Mouse (Mus musculus) forelimb bud, embryonic 11.5 days (tissue): ENCODE measurements around the gene Tapbp.
A peak's percentile ranks its signal among the peaks of the same experiment; 100 is the strongest.
"Not testable (repeated sequence)": the region's sequence is repeated elsewhere in the genome, so short reads cannot be mapped to it uniquely, and the experiment has no call there.

Experiments
- DNase-seq: peaks from one replicate; pipeline ENCODE4 v3.0.0-alpha.2; 2012; ENCODE audit warnings: low read depth, low spot score

The Tapbp gene

GRCm38 (mm10) chr17:33903911-33904651 is 11.6 kb upstream of the Tapbp start:
- DNase-seq, result not testable (repeated sequence)

DNA sequence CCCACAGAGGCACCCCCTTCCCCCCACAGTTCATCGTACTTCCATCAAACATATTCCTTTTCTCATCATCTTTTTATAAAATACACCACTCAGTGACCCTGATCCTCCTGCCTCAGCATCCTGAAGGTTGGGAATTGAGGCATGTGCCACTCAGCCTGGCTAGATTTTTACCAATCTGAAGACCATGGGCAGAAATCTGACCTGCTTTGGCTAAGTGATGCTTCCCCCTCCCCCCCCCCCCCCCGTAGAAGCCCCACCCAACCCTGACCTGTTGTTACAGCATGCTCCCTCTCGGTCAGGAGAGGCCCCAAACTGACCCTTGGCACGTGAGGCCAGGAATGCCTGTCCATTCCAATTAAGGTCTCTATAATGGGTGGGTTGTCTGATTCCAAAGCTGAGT is 10.9 kb upstream of the Tapbp start, which contains the start of gene Platr17:
Platr17 (plus strand) TSS at position 301 of the 400 bp plus-strand sequence.
- DNase-seq, result not testable (repeated sequence)

DNA sequence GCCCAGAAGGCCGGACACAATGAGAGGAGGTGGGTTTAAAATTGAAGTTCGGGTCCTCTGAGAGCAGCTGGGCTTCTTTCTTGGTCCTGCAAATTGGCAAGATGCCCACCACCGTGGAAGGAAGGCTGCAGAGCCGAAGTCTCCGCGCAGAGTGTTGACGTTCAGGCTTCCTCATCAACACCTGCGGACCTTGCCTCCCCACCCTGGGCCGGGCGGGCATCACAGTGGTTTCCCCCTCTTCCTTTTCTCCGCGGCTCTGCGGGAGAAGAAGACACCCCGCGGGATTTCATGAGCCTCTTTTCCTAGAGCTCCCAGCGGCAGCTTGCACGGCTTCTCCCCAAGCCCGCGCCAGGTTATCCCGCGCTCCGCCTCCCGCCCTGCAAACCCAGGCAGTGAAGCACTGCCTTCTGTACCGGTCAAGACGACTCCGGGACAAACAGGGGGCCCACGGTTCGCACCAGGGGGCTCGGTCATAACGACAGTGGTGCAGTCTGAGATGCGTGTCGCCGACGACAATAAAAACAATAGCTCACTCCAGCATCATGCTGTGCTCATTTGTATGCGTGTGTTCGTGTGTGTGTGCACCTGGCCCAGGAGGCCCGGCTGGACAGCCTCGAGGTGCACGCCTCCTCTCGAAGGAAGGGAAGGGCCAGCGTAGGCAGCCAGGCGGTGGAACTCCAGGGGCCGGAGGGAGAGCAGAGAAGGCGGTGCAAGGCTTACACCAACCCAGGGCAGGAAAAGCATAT is 7.2 kb upstream of the Tapbp start:
- DNase-seq, result no peak

GRCm38 (mm10) chr17:33909077-33909868 is 6.4 kb upstream of the Tapbp start, which contains the start of gene Daxx:
Daxx (plus strand) TSS chr17:33909414.
- DNase-seq, result peak; percentile 97

GRCm38 (mm10) chr17:33909869-33910250 is 5.8 kb upstream of the Tapbp start:
- DNase-seq, result no peak

DNA sequence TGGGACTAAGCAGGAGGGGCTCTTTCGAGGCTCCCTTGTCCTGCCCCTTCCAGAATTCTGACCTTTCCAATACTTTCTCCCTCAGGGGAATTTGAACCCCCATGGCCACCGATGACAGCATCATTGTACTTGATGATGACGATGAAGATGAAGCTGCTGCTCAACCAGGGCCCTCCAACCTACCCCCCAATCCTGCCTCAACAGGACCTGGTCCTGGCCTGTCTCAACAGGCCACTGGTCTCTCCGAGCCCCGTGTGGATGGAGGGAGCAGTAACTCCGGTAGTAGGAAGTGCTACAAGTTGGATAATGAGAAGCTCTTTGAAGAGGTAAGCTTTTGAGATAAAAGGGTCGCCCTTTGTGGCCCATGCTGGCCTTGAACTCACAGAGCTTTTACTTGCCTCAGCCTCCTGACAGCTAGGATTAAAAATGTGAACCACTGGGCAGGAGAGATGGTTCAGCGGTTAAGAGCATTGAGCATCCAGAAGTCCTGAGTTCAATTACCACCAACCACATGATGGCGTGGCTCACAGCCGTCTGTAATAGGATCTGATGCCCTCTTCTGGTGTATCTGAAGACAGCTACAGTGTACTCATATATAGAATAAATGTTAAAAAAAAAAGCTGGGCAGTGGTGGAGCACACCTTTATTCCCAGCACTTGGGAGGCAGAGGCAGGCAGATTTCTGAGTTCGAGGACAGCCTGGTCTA is 5.2 kb upstream of the Tapbp start:
- DNase-seq, result no peak

GRCm38 (mm10) chr17:33911052-33911812 is 4.5 kb upstream of the Tapbp start:
- DNase-seq, result no peak

GRCm38 (mm10) chr17:33911813-33912414 is 3.8 kb upstream of the Tapbp start:
- no peak for DNase-seq

GRCm38 (mm10) chr17:33913264-33913663 is 2.4 kb upstream of the Tapbp start:
- no peak for DNase-seq

- no peak for DNase-seq
Measured at GRCm38 (mm10) chr17:33913905-33914304, 1.8 kb upstream of the Tapbp start.

DNA sequence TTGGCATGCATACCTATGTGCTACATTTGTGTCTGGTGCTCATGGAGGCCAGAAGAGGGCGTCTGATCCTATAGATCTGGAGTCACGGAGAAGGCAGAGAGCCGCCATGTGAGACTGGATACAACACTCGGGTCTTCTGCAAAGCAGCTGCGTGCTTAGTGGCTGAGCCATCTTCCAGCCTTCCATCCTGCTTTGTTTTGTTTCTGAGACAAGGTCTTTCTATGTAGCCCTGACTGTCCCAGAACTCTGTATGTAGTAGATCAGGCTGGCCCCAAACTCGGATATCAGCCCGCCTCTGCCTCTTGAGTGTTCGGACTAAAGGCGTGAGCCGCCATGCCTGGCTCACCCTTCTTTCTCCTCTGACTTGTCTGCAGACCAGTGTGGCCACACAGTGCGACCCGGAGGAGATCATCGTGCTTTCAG is 719 bp upstream of the Tapbp start:
- no peak for DNase-seq

GRCm38 (mm10) chr17:33916294-33916693 is 595 bp downstream of the Tapbp start:
- peak; percentile 67 for DNase-seq

GRCm38 (mm10) chr17:33916847-33917655 is 1.4 kb downstream of the Tapbp start:
- no peak for DNase-seq

DNA sequence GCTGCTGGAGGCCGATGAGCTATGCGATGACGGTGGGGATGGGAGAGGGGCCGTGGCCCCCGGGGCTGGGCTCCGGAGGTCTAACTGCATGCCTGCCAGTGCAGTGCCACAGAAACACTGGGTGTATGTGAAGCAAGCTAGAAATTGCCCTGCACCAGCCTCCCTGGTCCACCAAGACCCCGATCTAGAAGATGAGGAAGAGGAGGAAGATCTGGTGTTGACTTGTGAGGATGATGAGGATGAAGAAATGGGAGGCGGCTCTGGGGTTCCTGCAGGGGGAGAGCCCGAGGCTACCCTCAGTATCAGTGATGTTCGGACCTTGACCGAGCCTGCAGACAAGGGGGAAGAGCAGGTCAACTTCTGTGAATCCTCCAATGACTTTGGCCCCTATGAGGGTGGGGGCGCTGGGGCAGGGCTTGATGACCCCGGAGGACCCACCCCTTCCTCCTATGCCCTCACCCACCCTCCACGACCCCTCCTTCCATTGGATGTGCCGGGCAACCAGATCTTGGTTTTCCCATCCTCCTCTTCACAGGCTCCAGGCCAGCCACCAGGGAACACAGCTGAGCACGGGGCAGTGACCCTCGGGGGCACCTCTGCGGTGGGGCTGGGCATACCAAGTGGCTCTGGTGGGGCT is 2.1 kb downstream of the Tapbp start:
- DNase-seq, result no peak

GRCm38 (mm10) chr17:33918293-33919203 is 2.8 kb downstream of the Tapbp start:
- no peak for DNase-seq

GRCm38 (mm10) chr17:33919351-33920281 is 3.9 kb downstream of the Tapbp start:
- no peak for DNase-seq
